Comparison of ENCODE assay signal across 11 mouse cellular contexts in the genomic region with DNA sequence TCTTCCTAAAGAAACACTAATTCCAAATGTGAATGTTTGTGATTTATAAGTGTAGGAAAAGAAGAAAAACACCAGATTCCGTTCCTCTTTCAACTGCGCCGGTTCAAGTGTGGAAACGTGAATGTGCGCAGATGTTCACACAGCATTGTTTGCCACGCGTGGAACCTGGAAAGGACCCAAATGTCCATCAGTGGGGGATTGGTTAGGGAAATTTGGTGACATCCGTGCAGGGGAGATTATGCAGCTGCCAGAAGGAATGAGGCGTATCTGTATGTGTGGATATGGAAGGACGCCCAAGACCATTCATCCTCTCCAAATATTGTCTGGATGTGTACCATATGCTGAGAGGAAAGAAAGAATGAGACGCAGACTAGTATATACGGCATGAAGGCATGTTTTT.
DNase-seq lines count a peak whose midpoint lies in the region; ATAC-seq and TF ChIP-seq lines count a peak whose summit lies in the region.
"Had no signal": no experiment of that assay in that cellular context is flagged by ENCODE, and none has a peak within 500 bp of the region (broad histone marks: within the 10 kb centered on the region; RNA-seq: fewer than 3 reads in every experiment).

No protein-coding gene starts in this region.

- no peak overlapping the region for H3K9ac ChIP-seq in heart, embryonic 15.5 days
- H3K9ac ChIP-seq in heart, adult 2 months (ENCODE audit: low read depth, low read length), result no peak overlapping the region
- H3K9ac ChIP-seq in intestine, embryonic 16.5 days (ENCODE audit: low read depth, low read length), result no peak overlapping the region
- H3K9ac ChIP-seq in liver, embryonic 11.5 days (ENCODE audit: low read depth, low read length), result no peak overlapping the region
- H3K9ac ChIP-seq: heart, embryonic 12.5 days had no signal

- H3K27me3 ChIP-seq in heart, embryonic 15.5 days, result 0 out of 2 replicates have a peak, but pooled peaks cover 3% of the 10 kb centered on the region
- H3K27me3 ChIP-seq in heart, adult 2 months (ENCODE audit: control insufficient read depth, insufficient read depth, low read length), result no peaks in the 10 kb centered on the region
- no peaks in the 10 kb centered on the region for H3K27me3 ChIP-seq in intestine, embryonic 16.5 days (replicated peaks; ENCODE audit: control insufficient read depth, insufficient read depth, low read length)
- H3K27me3 ChIP-seq in liver, embryonic 11.5 days (replicated peaks; ENCODE audit: control insufficient read depth, insufficient read depth, low read length), result no peaks in the 10 kb centered on the region
- H3K27me3 ChIP-seq: Patski had no signal

- H3K79me2 ChIP-seq in heart, adult 2 months (replicated peaks; ENCODE audit: control insufficient read depth, insufficient read depth, low read length), result no peaks in the 10 kb centered on the region

- DNase-seq in heart, adult 2 months, result no peak
- DNase-seq in layer of hippocampus, adult 9-11 months, result peak; percentile 53
- DNase-seq in layer of hippocampus, postnatal 36 days, result no peak
- DNase-seq in brain, adult 2 months (ENCODE audit: low read depth, low spot score), result peak; percentile 61
- no peak for DNase-seq in spleen, adult 18-20 months
- DNase-seq in liver, embryonic 11.5 days (ENCODE audit: low spot score), result no peak
- DNase-seq: thymus, adult 18-20 months had no signal

- H3K4me1 ChIP-seq in heart, embryonic 15.5 days (replicated peaks), result no peaks in the 10 kb centered on the region
- no peaks in the 10 kb centered on the region for H3K4me1 ChIP-seq in heart, adult 2 months (ENCODE audit: control insufficient read depth, insufficient read depth, low read length)
- no peaks in the 10 kb centered on the region; the same call in 1 of the 2 replicates for H3K4me1 ChIP-seq in intestine, embryonic 16.5 days (ENCODE audit: control insufficient read depth, insufficient read depth, low read length)
- H3K4me1 ChIP-seq in liver, embryonic 11.5 days (replicated peaks; ENCODE audit: control insufficient read depth, insufficient read depth, low read length), result no peaks in the 10 kb centered on the region

- intact Hi-C loops in heart, adult 2 months (cut with DNase I), result no loop called here

- TF ChIP-seq CTCF in heart, adult 2 months (IDR thresholded peaks at IDR 0.05), result no peak

- H3K4me3 ChIP-seq in heart, embryonic 15.5 days, result no peak overlapping the region
- H3K4me3 ChIP-seq in heart, adult 2 months, result no peak overlapping the region
- H3K4me3 ChIP-seq in intestine, embryonic 16.5 days (ENCODE audit: low read length), result no peak overlapping the region
- H3K4me3 ChIP-seq in liver, embryonic 11.5 days (ENCODE audit: low read depth, low read length), result no peak overlapping the region
- H3K4me3 ChIP-seq: heart, embryonic 12.5 days had no signal

- peak; percentile 62; the same call in 1 of the 2 replicates for ATAC-seq in heart, embryonic 15.5 days (replicated peaks; ENCODE audit: insufficient number of reproducible peaks, insufficient read depth, low FRiP score, low read depth)
- peak; percentile 58; the same call in 1 of the 2 replicates for ATAC-seq in intestine, embryonic 16.5 days
- no peak for ATAC-seq in liver, embryonic 11.5 days (replicated peaks; ENCODE audit: low FRiP score)
- ATAC-seq: Patski had no signal

- H3K27ac ChIP-seq in heart, embryonic 15.5 days, result no peak overlapping the region
- no peak overlapping the region for H3K27ac ChIP-seq in heart, adult 2 months
- H3K27ac ChIP-seq in intestine, embryonic 16.5 days (ENCODE audit: low read length), result no peak overlapping the region
- H3K27ac ChIP-seq in liver, embryonic 11.5 days (ENCODE audit: low read depth, low read length), result no peak overlapping the region

- no peaks in the 10 kb centered on the region for H3K36me3 ChIP-seq in heart, embryonic 15.5 days
- no peaks in the 10 kb centered on the region for H3K36me3 ChIP-seq in heart, adult 2 months (ENCODE audit: control insufficient read depth, insufficient read depth, low read length)
- H3K36me3 ChIP-seq in intestine, embryonic 16.5 days (ENCODE audit: control insufficient read depth, insufficient read depth, low read length), result no peaks in the 10 kb centered on the region
- no peaks in the 10 kb centered on the region for H3K36me3 ChIP-seq in liver, embryonic 11.5 days (ENCODE audit: control insufficient read depth, insufficient read depth, low read length)

- H3K9me3 ChIP-seq in heart, embryonic 15.5 days (replicated peaks), result no peaks in the 10 kb centered on the region
- H3K9me3 ChIP-seq in intestine, embryonic 16.5 days (ENCODE audit: control insufficient read depth, low read length), result no peaks in the 10 kb centered on the region
- H3K9me3 ChIP-seq in liver, embryonic 11.5 days (ENCODE audit: control insufficient read depth, low read length), result no peaks in the 10 kb centered on the region
- H3K9me3 ChIP-seq: heart, embryonic 12.5 days had no signal

- TF ChIP-seq EP300 in heart, adult 2 months (IDR thresholded peaks at IDR 0.05; ENCODE audit: insufficient read depth, low read depth, low read length), result no peak

- H3K4me2 ChIP-seq in heart, embryonic 15.5 days, result no peak overlapping the region
- no peak overlapping the region for H3K4me2 ChIP-seq in intestine, embryonic 16.5 days (ENCODE audit: low read depth, low read length)
- no peak overlapping the region for H3K4me2 ChIP-seq in liver, embryonic 11.5 days
- H3K4me2 ChIP-seq: heart, embryonic 12.5 days had no signal

- TF ChIP-seq POLR2A in heart, adult 2 months (IDR thresholded peaks at IDR 0.05; ENCODE audit: insufficient read depth, low read depth, low read length), result no peak

- WGBS in heart, embryonic 15.5 days, result 73% methylated on average over 12 of the region's 12 CpGs
- 82% methylated on average over 12 of the region's 12 CpGs for WGBS in heart, adult 2 months
- 59% methylated on average over 12 of the region's 12 CpGs for WGBS in intestine, embryonic 16.5 days
- 92% methylated on average over 12 of the region's 12 CpGs for WGBS in liver, embryonic 11.5 days

Comparison
In these comparisons a context has a peak if more than half of its experiments do, and no peak if none do; other contexts are left out.
1. DNase-seq: peak in layer of hippocampus, adult 9-11 months (single experiment) and brain, adult 2 months (single experiment); none in heart, adult 2 months (0 of 2), layer of hippocampus, postnatal 36 days (0 of 2), spleen, adult 18-20 months (0 of 2) and liver, embryonic 11.5 days (single experiment).